Mouse (Mus musculus): ENCODE data around the gene Megf11.
"Not testable (repeated sequence)": the region's sequence is repeated elsewhere in the genome, so short reads cannot be mapped to it uniquely, and the experiment has no call there.

Gene Megf11

GRCm38 (mm10) chr9:64701651-64702050 lies 316.2 kb downstream of the Megf11 start:
- no peak for DNase-seq (ENCODE audit: low spot score)

GRCm38 (mm10) chr9:64702391-64702790 lies 317.0 kb downstream of the Megf11 start:
- DNase-seq (ENCODE audit: low spot score), result no peak

DNA sequence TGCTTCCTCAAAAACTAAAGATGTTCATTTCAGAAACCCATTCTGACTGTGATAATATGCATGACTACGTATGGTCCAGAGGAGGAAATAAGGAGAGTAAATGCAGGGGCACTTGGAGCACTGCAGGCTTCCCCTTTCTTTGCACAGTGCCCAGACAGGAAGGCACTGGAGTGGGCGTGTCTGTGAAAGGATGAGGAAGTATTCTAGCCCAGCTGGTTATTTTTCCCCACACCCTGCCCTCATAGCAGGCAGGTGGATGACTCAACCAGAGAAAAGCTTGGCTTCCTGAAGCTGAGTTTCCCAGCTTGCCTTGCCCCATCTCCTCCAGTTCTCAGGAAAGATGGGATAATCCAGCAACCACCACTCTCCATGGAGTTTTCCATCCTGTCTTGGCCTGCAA lies 317.5 kb downstream of the Megf11 start:
- DNase-seq (ENCODE audit: low spot score), result no peak

DNA sequence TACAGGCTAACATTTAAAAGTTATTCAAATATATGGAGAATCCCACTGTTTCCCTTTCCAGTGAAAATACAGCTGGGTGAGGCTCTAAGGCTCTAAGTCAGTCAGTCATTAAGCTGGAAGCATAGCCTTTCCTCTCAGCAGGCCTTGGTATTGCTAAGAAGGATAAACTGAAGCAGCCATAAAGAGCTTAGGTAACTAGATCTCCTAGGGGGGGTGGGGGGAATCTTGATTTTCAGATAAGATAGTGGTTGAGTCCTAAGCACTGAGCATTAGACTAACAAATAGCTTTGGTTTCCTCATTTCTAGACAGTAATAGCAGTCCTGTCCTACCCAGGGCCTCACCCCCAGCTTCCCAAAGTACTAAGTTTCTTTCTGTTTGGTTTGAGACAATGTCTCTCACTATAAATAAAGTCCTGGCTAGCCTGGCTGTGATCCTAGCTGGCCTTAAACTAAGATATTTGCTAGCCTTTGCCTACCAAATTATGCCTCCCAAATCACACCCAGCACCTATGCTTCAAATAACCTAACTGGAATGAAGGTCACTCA lies 318.1 kb downstream of the Megf11 start:
- DNase-seq (ENCODE audit: low spot score), result no peak

GRCm38 (mm10) chr9:64704073-64704840 lies 318.8 kb downstream of the Megf11 start:
- no peak for DNase-seq (ENCODE audit: low spot score)

DNA sequence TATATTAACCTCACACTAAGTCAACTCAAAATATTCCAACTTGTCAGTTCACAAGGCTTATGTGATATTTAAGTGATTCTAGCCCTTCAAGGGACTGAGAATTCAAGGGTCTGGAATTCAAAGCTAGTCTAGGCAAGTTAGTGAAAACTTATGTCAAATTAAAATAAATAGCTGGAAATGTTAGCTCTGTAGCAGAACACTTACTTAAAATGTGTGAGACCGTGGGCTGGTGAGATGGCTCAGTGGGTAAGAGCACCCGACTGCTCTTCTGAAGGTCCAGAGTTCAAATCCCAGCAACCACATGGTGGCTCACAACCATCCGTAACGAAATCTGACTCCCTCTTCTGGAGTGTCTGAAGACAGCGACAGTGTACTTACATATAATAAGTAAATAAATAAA lies 324.9 kb downstream of the Megf11 start:
- DNase-seq (ENCODE audit: low spot score), result not testable (repeated sequence)

- DNase-seq (ENCODE audit: low spot score), result no peak
These were observed 334.2 kb downstream of the Megf11 start for GRCm38 (mm10) chr9:64719526-64720163.

GRCm38 (mm10) chr9:64726454-64726853 lies 341.0 kb downstream of the Megf11 start:
- DNase-seq (ENCODE audit: low spot score), result no peak

DNA sequence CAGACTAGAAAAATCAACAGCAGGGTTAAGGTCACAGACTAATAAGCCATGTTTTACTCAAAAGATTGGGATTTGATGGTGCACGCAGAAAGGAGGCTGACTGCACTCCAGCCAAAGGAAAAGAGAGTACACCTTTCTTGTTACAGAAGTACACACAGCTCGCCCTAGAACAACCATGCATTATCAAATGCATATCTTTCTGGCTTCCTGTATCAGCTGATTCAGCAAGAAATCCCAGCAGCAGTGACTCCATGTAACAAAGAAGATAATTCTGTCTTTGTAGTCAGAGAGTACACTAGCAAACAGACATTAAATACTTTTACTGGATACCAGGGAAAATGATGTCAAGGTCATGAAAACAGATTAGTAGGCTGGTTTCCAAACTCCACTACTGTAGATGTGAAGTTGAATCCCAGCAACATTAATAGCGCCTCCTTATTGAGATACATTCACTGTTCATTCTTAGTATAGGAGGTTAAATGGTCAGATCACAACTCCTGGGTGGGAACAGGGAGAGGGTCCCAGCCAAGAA lies 345.7 kb downstream of the Megf11 start:
- no peak for DNase-seq (ENCODE audit: low spot score)

- no peak for DNase-seq (ENCODE audit: low spot score)
These were observed 348.7 kb downstream of the Megf11 start for GRCm38 (mm10) chr9:64734166-64734565.

- DNase-seq (ENCODE audit: low spot score), result not testable (repeated sequence)
These were observed 349.6 kb downstream of the Megf11 start for GRCm38 (mm10) chr9:64734992-64735391.

- DNase-seq (ENCODE audit: low spot score), result no peak
These were observed 350.7 kb downstream of the Megf11 start for GRCm38 (mm10) chr9:64736076-64736638.

DNA sequence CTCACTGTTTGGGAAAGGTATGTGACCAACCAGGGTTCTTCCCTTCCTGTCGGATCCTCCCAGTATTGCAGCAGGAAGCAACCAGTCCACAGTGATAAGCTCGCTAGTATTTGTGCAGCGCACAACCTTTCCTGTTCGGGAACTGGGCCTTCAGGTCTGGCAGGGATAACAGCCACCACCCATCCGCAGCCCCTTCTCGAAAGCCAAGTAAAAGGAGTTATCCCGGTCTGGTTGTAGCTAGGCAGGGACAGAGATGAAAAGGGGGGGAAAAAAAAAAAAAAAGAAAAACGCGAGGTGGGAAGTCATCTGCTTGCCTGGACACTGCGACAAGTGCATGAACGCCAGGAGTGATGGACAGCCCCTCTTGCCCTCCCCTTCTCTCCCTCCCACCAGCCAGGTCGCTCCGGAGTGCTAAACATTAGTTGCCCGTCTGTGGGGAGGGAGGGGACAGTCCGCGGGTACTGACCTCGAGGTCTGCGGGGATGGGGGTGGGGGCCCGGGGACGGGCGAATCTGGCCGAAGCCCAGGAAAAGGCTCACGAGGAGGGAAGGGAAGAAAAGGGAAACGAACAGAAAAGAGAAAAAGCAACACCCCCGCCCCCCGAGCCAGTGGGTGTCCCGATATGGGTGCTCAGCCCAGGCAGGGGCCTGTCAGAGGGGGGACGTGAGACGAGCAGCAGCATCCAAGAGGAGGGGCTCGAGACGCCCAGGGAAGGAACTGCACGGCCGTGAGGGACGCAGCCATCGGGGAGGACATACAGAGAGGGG lies 351.4 kb downstream of the Megf11 start:
- DNase-seq (ENCODE audit: low spot score), result peak; percentile 69

GRCm38 (mm10) chr9:64737406-64738201 lies 352.2 kb downstream of the Megf11 start, which contains the start of gene Rab11a:
Rab11a (minus strand) TSS chr9:64737758.
- DNase-seq (ENCODE audit: low spot score), result peak; percentile 97

GRCm38 (mm10) chr9:64739001-64739400 lies 353.6 kb downstream of the Megf11 start:
- no peak for DNase-seq (ENCODE audit: low spot score)

DNA sequence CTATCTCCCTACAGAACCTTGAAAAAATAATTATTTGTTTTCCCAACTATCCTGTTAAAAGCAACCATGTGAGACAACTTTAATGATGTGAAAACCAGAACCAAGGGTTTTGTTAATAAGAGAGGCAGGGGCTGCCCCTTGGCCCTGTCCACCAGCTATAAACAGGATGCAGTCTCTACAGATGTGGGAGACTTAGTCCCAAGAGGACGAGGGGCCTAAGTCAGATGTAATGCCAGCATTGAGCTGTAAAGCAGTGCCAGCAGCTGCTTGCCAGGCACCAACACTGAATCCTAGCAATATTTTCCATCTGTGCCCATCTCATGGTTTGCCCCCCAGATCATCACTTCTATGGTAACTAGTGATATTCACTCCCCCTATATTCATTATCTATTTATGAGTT lies 357.0 kb downstream of the Megf11 start:
- DNase-seq (ENCODE audit: low spot score), result no peak

GRCm38 (mm10) chr9:64747735-64748134 lies 362.3 kb downstream of the Megf11 start:
- no peak for DNase-seq (ENCODE audit: low spot score)

- DNase-seq (ENCODE audit: low spot score), result no peak
These were observed 363.9 kb downstream of the Megf11 start for GRCm38 (mm10) chr9:64749314-64749713.

- no peak for DNase-seq (ENCODE audit: low spot score)
These were observed 367.1 kb downstream of the Megf11 start for GRCm38 (mm10) chr9:64752575-64752974.

GRCm38 (mm10) chr9:64758052-64758451 lies 372.6 kb downstream of the Megf11 start:
- no peak for DNase-seq (ENCODE audit: low spot score)
